Mouse (Mus musculus) ES-Bruce4 (cell line): Measurements from ENCODE around the gene Napb.

Source experiments
- CTCF ChIP-seq: IDR thresholded peaks from one replicate; pipeline ENCODE4 v1.8.1; 2011; ENCODE audit warnings: low read depth, low read length
- EP300 ChIP-seq: IDR thresholded peaks from 2 replicates; pipeline ENCODE4 v1.6.1; 2011; ENCODE audit warnings: low read depth, low read length; ENCODE audit not compliant: insufficient read depth
- POLR2A ChIP-seq: IDR thresholded peaks from one replicate; pipeline ENCODE4 v1.8.1; 2011; ENCODE audit warnings: low read length; ENCODE audit not compliant: insufficient read depth

DNA sequence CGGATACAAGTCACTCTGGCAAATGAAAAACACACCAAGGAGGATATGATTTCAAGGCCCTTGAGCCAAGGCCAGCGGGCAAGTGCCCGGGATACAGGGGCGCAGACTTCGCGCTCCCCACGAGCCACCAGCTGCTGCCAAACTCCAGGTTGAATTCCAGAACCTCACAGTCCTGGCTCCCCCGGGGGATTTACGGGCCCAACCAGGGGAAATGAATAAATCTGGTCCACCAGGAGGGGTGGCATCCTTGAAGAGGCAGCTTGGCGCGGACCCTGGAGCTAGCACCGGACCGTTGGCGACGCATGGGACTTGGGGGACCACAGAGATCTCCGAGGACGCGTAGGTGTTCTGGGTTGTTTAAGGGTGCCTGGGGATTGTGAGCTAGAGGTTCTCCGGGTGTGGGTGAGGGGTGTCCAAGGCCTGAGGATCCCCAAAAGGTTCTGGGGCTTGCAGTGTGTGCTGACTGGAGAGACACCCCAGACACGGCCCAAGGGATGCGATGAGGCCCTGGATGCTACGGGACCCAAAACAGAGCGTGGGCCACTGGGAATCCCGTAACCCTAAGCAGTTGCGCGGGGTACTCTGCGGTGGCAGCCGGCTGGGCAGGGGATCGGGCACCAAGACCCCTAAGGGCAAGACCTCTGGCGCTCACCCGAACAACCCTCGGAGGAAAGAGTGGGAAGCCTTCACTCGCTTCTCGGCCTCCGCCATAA, 497 bp downstream of the Napb start:
- TF ChIP-seq CTCF = no peak
- TF ChIP-seq POLR2A = no peak
- TF ChIP-seq EP300 = no peak
